In the genomic region with DNA sequence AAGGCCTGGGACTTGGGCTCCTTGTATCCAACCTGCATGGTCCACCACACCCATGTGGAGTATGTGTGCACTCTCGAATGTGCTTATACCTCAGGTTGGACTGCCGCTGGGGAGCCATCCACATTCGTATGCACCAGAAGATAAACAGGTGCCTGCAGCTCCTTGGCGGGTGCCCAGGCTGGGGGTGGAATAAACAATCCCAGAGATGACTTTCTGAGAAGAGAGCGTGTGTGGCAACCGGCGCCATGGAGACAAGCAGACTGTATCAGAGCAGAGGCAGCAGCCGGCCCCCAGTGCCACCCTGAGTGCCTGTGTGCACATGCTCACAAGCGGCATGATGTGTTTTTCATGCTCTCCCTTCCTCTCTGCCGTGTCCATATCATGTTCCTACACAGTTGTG, we compare ENCODE assay signal across 16 mouse cellular contexts. TPM values are rescaled to one million over a fixed set of nuclear protein-coding genes. Genes with fewer than 3 reads are reported as not detected.
DNase-seq lines count a peak whose midpoint lies in the region; ATAC-seq and TF ChIP-seq lines count a peak whose summit lies in the region.
"Had no signal": no experiment of that assay in that cellular context is flagged by ENCODE, and none has a peak within 500 bp of the region (broad histone marks: within the 10 kb centered on the region; RNA-seq: fewer than 3 reads in every experiment).

No protein-coding gene starts in this region.

- 0 out of 2 replicates have a peak, but pooled peaks have one; percentile 30 for TF ChIP-seq POLR2A in cortical plate, adult 2 months (IDR thresholded peaks at IDR 0.05; ENCODE audit: extremely low read depth, insufficient read depth, low read length)

- H3K4me1 ChIP-seq in cortical plate, adult 2 months (ENCODE audit: control insufficient read depth, insufficient read depth, low read length): peaks cover 32% of the 10 kb centered on the region

- ATAC-seq in erythroid progenitor cell, adult 5-6 weeks (replicated peaks; ENCODE audit: low FRiP score, poor library complexity, severe bottlenecking): no peak

- no peak for TF ChIP-seq CTCF in cortical plate, adult 2 months (IDR thresholded peaks at IDR 0.05; ENCODE audit: extremely low read depth, insufficient read depth, low read length)

- peak overlapping the region; percentile 73 for H3K27ac ChIP-seq in cortical plate, adult 2 months (ENCODE audit: insufficient read depth, low read length)
- H3K27ac ChIP-seq: forebrain, embryonic 12.5 days; heart, embryonic 10.5 days; hindbrain, embryonic 15.5 days had no signal

- DNase-seq in adrenal gland, adult 2 months: peak; percentile 10
- no peak for DNase-seq in adrenal gland, postnatal 36 days
- DNase-seq in layer of hippocampus, postnatal 14 days (ENCODE audit: low spot score in 2 of 2): peak; percentile 81 to 93
- DNase-seq in right cerebral cortex, adult 2 months (ENCODE audit: low spot score in 2 of 2): peak; percentile 91 to 96
- DNase-seq in neural tube, embryonic 10.5 days (ENCODE audit: extremely low spot score, low spot score): no peak
- no peak for DNase-seq in retina, embryonic 14.5 days (ENCODE audit: low spot score)

- no peak overlapping the region for H3K4me3 ChIP-seq in cortical plate, adult 2 months (ENCODE audit: insufficient read depth, low read length)
- H3K4me3 ChIP-seq: forebrain, embryonic 12.5 days; heart, embryonic 10.5 days; hindbrain, embryonic 15.5 days had no signal

RNA-seq across cellular contexts. Expression of a gene that starts 3.0 kb away (rescaled TPM):
- 1 to 10 TPM; 2.3 to 4.3 TPM for total RNA-seq in adrenal gland, adult 2 months (2021)
- 1.9 and 2.6 TPM in 2 replicates for polyA plus RNA-seq in adrenal gland, adult 2 months (2012; rRNA removed)
- total RNA-seq in adrenal gland, postnatal 36 days (2021): 1 to 10 TPM; 2.9 to 3.1 TPM
- 57.2 and 62.1 TPM in 2 replicates for polyA plus RNA-seq in cortical plate, adult 2 months (2012; rRNA removed)
- total RNA-seq in layer of hippocampus, postnatal 14 days (2021): 100 to 1,000 TPM; 149 to 150 TPM
- not detected in 2 replicates for total RNA-seq in erythroid progenitor cell, adult 5-6 weeks (2015; ENCODE audit: low replicate concordance)
- total RNA-seq in erythroid progenitor cell, adult 5-6 weeks (2017; ENCODE audit: low replicate concordance): not detected in 2 replicates
- total RNA-seq: liver, adult 2 months; megakaryocyte progenitor cell, adult 5-6 weeks had no signal
- polyA plus RNA-seq: liver, adult 2 months had no signal

RNA-seq across cellular contexts. Expression of a gene that starts 13.7 kb away (rescaled TPM):
- total RNA-seq in adrenal gland, adult 2 months (2021): 1 to 10 TPM; 1.5 to 2.0 TPM
- 2.2 and 5.4 TPM in 2 replicates for polyA plus RNA-seq in adrenal gland, adult 2 months (2012; rRNA removed)
- total RNA-seq in adrenal gland, postnatal 36 days (2021): 1 to 10 TPM; 1.1 to 1.9 TPM
- polyA plus RNA-seq in cortical plate, adult 2 months (2012; rRNA removed): 734 and 773 TPM in 2 replicates
- total RNA-seq in layer of hippocampus, postnatal 14 days (2021): 100 to 1,000 TPM; 564 TPM
- not detected in 2 replicates for total RNA-seq in erythroid progenitor cell, adult 5-6 weeks (2015; ENCODE audit: low replicate concordance)
- not detected in 2 replicates for total RNA-seq in erythroid progenitor cell, adult 5-6 weeks (2017; ENCODE audit: low replicate concordance)
- total RNA-seq: ES-E14; liver, adult 2 months; megakaryocyte progenitor cell, adult 5-6 weeks had no signal
- polyA plus RNA-seq: kidney, embryonic 16.5 days; liver, adult 2 months had no signal

RNA-seq across cellular contexts. Expression of a gene that starts 31.1 kb away (rescaled TPM):
- not detected for total RNA-seq in adrenal gland, adult 2 months (2021)
- polyA plus RNA-seq in adrenal gland, adult 2 months (2012; rRNA removed): not detected in 2 replicates
- not detected for total RNA-seq in adrenal gland, postnatal 36 days (2021)
- not detected in 2 replicates for polyA plus RNA-seq in cortical plate, adult 2 months (2012; rRNA removed)
- total RNA-seq in layer of hippocampus, postnatal 14 days (2021): under 1 TPM; 0.35 to 0.62 TPM
- not detected in 2 replicates for total RNA-seq in erythroid progenitor cell, adult 5-6 weeks (2015; ENCODE audit: low replicate concordance)
- not detected in 2 replicates for total RNA-seq in erythroid progenitor cell, adult 5-6 weeks (2017; ENCODE audit: low replicate concordance)
- total RNA-seq: liver, adult 2 months; megakaryocyte progenitor cell, adult 5-6 weeks had no signal
- polyA plus RNA-seq: forebrain, embryonic 12.5 days; heart, embryonic 10.5 days; hindbrain, embryonic 15.5 days; kidney, embryonic 16.5 days; liver, adult 2 months; neural tube, embryonic 11.5 days had no signal

RNA-seq across cellular contexts. Expression of a gene that starts 36.5 kb away (rescaled TPM):
- total RNA-seq in adrenal gland, adult 2 months (2021): 10 to 100 TPM; 36.0 to 42.7 TPM
- 31.1 and 34.0 TPM in 2 replicates for polyA plus RNA-seq in adrenal gland, adult 2 months (2012; rRNA removed)
- total RNA-seq in adrenal gland, postnatal 36 days (2021): 10 to 100 TPM; 24.0 to 33.4 TPM
- polyA plus RNA-seq in cortical plate, adult 2 months (2012; rRNA removed): 75.7 and 78.9 TPM in 2 replicates
- 10 to 100 TPM; 85.8 to 95.7 TPM for total RNA-seq in layer of hippocampus, postnatal 14 days (2021)
- total RNA-seq in erythroid progenitor cell, adult 5-6 weeks (2015; ENCODE audit: low replicate concordance): not detected in 2 replicates
- total RNA-seq in erythroid progenitor cell, adult 5-6 weeks (2017; ENCODE audit: low replicate concordance): 6.3 TPM in 1 of 2 replicates, not detected in the other

RNA-seq across cellular contexts. Expression of a gene that starts 51.4 kb away (rescaled TPM):
- total RNA-seq in adrenal gland, adult 2 months (2021): under 1 TPM in 1 of 2 experiments, not detected in 1; 0.06 TPM
- not detected in 2 replicates for polyA plus RNA-seq in adrenal gland, adult 2 months (2012; rRNA removed)
- total RNA-seq in adrenal gland, postnatal 36 days (2021): not detected
- 0.25 and 0.29 TPM in 2 replicates for polyA plus RNA-seq in cortical plate, adult 2 months (2012; rRNA removed)
- under 1 TPM; 0.12 to 0.18 TPM for total RNA-seq in layer of hippocampus, postnatal 14 days (2021)
- not detected in 2 replicates for total RNA-seq in erythroid progenitor cell, adult 5-6 weeks (2015; ENCODE audit: low replicate concordance)
- not detected in 2 replicates for total RNA-seq in erythroid progenitor cell, adult 5-6 weeks (2017; ENCODE audit: low replicate concordance)
- total RNA-seq: megakaryocyte progenitor cell, adult 5-6 weeks had no signal
- polyA plus RNA-seq: forebrain, embryonic 12.5 days had no signal

Comparison
In these comparisons a context has a peak if more than half of its experiments do, and no peak if none do; other contexts are left out.
1. DNase-seq: peak in adrenal gland, adult 2 months (single experiment), layer of hippocampus, postnatal 14 days (2 of 2) and right cerebral cortex, adult 2 months (2 of 2); none in adrenal gland, postnatal 36 days (0 of 2), neural tube, embryonic 10.5 days (single experiment) and retina, embryonic 14.5 days (single experiment).
2. RNA of a gene that starts 3.0 kb away (total RNA-seq): 149 to 150 TPM in layer of hippocampus, postnatal 14 days; 2.3 to 4.3 TPM in adrenal gland, adult 2 months, 2.9 to 3.1 TPM in adrenal gland, postnatal 36 days and not detected in erythroid progenitor cell, adult 5-6 weeks; every median in the first group is over 10 times any median in the second.
3. RNA of a gene that starts 13.7 kb away (total RNA-seq): 564 TPM in layer of hippocampus, postnatal 14 days; 1.5 to 2.0 TPM in adrenal gland, adult 2 months, 1.1 to 1.9 TPM in adrenal gland, postnatal 36 days and not detected in erythroid progenitor cell, adult 5-6 weeks; every median in the first group is over 100 times any median in the second.